Mouse (Mus musculus) kidney, postnatal 10 days (tissue): ENCODE data around the gene Thap11.
A peak's percentile ranks its signal among the peaks of the same experiment; 100 is the strongest.
"Not testable (repeated sequence)": the region's sequence is repeated elsewhere in the genome, so short reads cannot be mapped to it uniquely, and the experiment has no call there.

Experiments
- DNase-seq: peaks from one replicate; pipeline ENCODE4 v3.0.0; 2021; ENCODE audit warnings: mixed read lengths

Thap11 gene

GRCm38 (mm10) chr8:105854715-105855216 is at the start of gene Thap11:
Gene Thap11 (plus strand): TSS chr8:105855132.
- peak; percentile 96 for DNase-seq

GRCm38 (mm10) chr8:105805346-105805745 is 49.6 kb upstream of the Thap11 start:
- no peak for DNase-seq

- DNase-seq = no peak
Observed at GRCm38 (mm10) chr8:105805964-105806363, 49.0 kb upstream of the Thap11 start.

- DNase-seq = peak; percentile 55
Observed at GRCm38 (mm10) chr8:105807766-105808165, 47.2 kb upstream of the Thap11 start.

GRCm38 (mm10) chr8:105808480-105808879 is 46.5 kb upstream of the Thap11 start:
- peak; percentile 40 for DNase-seq

- no peak for DNase-seq
Observed at GRCm38 (mm10) chr8:105810245-105810786, 44.6 kb upstream of the Thap11 start.

GRCm38 (mm10) chr8:105811061-105811460 is 43.9 kb upstream of the Thap11 start:
- no peak for DNase-seq

GRCm38 (mm10) chr8:105811543-105811942 is 43.4 kb upstream of the Thap11 start:
- no peak for DNase-seq

GRCm38 (mm10) chr8:105812511-105812910 is 42.4 kb upstream of the Thap11 start:
- DNase-seq = no peak

- DNase-seq = no peak
Observed at GRCm38 (mm10) chr8:105813241-105813640, 41.7 kb upstream of the Thap11 start.

- no peak for DNase-seq
Observed at GRCm38 (mm10) chr8:105819659-105820058, 35.3 kb upstream of the Thap11 start.

GRCm38 (mm10) chr8:105820925-105821324 is 34.0 kb upstream of the Thap11 start:
- no peak for DNase-seq

- no peak for DNase-seq
Observed at GRCm38 (mm10) chr8:105825506-105825905, 29.4 kb upstream of the Thap11 start.

GRCm38 (mm10) chr8:105826379-105826778 is 28.6 kb upstream of the Thap11 start:
- peak; percentile 30 for DNase-seq

GRCm38 (mm10) chr8:105826861-105827848 is 27.8 kb upstream of the Thap11 start, which contains the start of the genes Ranbp10 and Tsnaxip1:
Gene Ranbp10 (minus strand): TSS chr8:105827350.
Gene Tsnaxip1 (plus strand): TSS chr8:105827731.
- DNase-seq = peak; percentile 97

- DNase-seq = not testable (repeated sequence)
Observed at GRCm38 (mm10) chr8:105833740-105834139, 21.2 kb upstream of the Thap11 start.

GRCm38 (mm10) chr8:105835318-105835717 is 19.6 kb upstream of the Thap11 start:
- peak; percentile 81 for DNase-seq

- no peak for DNase-seq
Observed at GRCm38 (mm10) chr8:105836991-105837390, 17.9 kb upstream of the Thap11 start.

GRCm38 (mm10) chr8:105839209-105839608 is 15.7 kb upstream of the Thap11 start:
- no peak for DNase-seq

- no peak for DNase-seq
Observed at GRCm38 (mm10) chr8:105846678-105847077, 8.3 kb upstream of the Thap11 start.

- DNase-seq = no peak
Observed at GRCm38 (mm10) chr8:105850014-105850413, 4.9 kb upstream of the Thap11 start.

GRCm38 (mm10) chr8:105850611-105851010 is 4.3 kb upstream of the Thap11 start:
- DNase-seq = no peak

- DNase-seq = peak; percentile 95
Observed at GRCm38 (mm10) chr8:105851651-105852143, 3.2 kb upstream of the Thap11 start.
